Mouse (Mus musculus) splenic B cell, adult 2 months (primary cell): ENCODE data around the gene Nr2c1.
A peak's percentile ranks its signal among the peaks of the same experiment; 100 is the strongest.

Source experiments
- DNase-seq: peaks from one replicate; pipeline ENCODE4 v3.0.0-alpha.2; 2011; ENCODE audit warnings: low read depth, low spot score
- H3K27me3 ChIP-seq: 2 replicates; pipeline ENCODE4 v1.6.1; 2012; ENCODE audit warnings: mild to moderate bottlenecking, low read length, moderate library complexity, mixed read lengths; ENCODE audit not compliant: control insufficient read depth, poor library complexity, insufficient read depth, severe bottlenecking
- H3K36me3 ChIP-seq: 2 replicates; pipeline ENCODE4 v1.6.1; 2012; ENCODE audit warnings: mild to moderate bottlenecking, low read length, moderate library complexity, mixed read lengths; ENCODE audit not compliant: control insufficient read depth, poor library complexity, insufficient read depth, severe bottlenecking

The Nr2c1 gene

GRCm38 (mm10) chr10:94147756-94148531 lies at the start of gene Nr2c1:
TSS of gene Nr2c1 (plus strand) at chr10:94148023.
- peak; percentile 78 for DNase-seq
- H3K27me3 ChIP-seq: no peaks in the 10 kb centered on the region
- no peaks in the 10 kb centered on the region for H3K36me3 ChIP-seq

GRCm38 (mm10) chr10:94098100-94098499 lies 49.7 kb upstream of the Nr2c1 start:
- Histone ChIP-seq H3K27me3 (no peaks in the 10 kb centered on the region), H3K36me3 (no peaks in the 10 kb centered on the region)
- DNase-seq: no peak

- Histone ChIP-seq H3K27me3 (no peaks in the 10 kb centered on the region), H3K36me3 (peaks cover 3% of the 10 kb centered on the region; the same call in 1 of the 2 replicates)
- no peak for DNase-seq
Observed at GRCm38 (mm10) chr10:94105498-94105897, 42.3 kb upstream of the Nr2c1 start.

GRCm38 (mm10) chr10:94107168-94107567 lies 40.7 kb upstream of the Nr2c1 start:
- H3K27me3 ChIP-seq: no peaks in the 10 kb centered on the region
- DNase-seq: no peak
- H3K36me3 ChIP-seq: peaks cover 3% of the 10 kb centered on the region; the same call in 1 of the 2 replicates

GRCm38 (mm10) chr10:94107607-94108006 lies 40.2 kb upstream of the Nr2c1 start:
- H3K27me3 ChIP-seq: no peaks in the 10 kb centered on the region
- peaks cover 3% of the 10 kb centered on the region; the same call in 1 of the 2 replicates for H3K36me3 ChIP-seq
- no peak for DNase-seq

- H3K27me3 ChIP-seq: no peaks in the 10 kb centered on the region
- peaks cover 3% of the 10 kb centered on the region; the same call in 1 of the 2 replicates for H3K36me3 ChIP-seq
- no peak for DNase-seq
Observed at GRCm38 (mm10) chr10:94108791-94109190, 39.0 kb upstream of the Nr2c1 start.

GRCm38 (mm10) chr10:94110834-94111754 lies 36.7 kb upstream of the Nr2c1 start:
- Histone ChIP-seq H3K36me3 (no peaks in the 10 kb centered on the region), H3K27me3 (no peaks in the 10 kb centered on the region)
- no peak for DNase-seq

- H3K36me3 ChIP-seq: no peaks in the 10 kb centered on the region
- no peak for DNase-seq
- no peaks in the 10 kb centered on the region for H3K27me3 ChIP-seq
Observed at GRCm38 (mm10) chr10:94112207-94112606, 35.6 kb upstream of the Nr2c1 start.

- no peaks in the 10 kb centered on the region for H3K27me3 ChIP-seq
- peak; percentile 89 for DNase-seq
- H3K36me3 ChIP-seq: no peaks in the 10 kb centered on the region
Observed at GRCm38 (mm10) chr10:94115893-94116599, 31.8 kb upstream of the Nr2c1 start.

GRCm38 (mm10) chr10:94116781-94117340 lies 31.0 kb upstream of the Nr2c1 start:
- no peak for DNase-seq
- Histone ChIP-seq H3K36me3 (no peaks in the 10 kb centered on the region), H3K27me3 (no peaks in the 10 kb centered on the region)

- no peak for DNase-seq
- H3K36me3 ChIP-seq: no peaks in the 10 kb centered on the region
- no peaks in the 10 kb centered on the region for H3K27me3 ChIP-seq
Observed at GRCm38 (mm10) chr10:94117916-94118315, 29.9 kb upstream of the Nr2c1 start.

- no peaks in the 10 kb centered on the region for H3K36me3 ChIP-seq
- DNase-seq: no peak
- H3K27me3 ChIP-seq: no peaks in the 10 kb centered on the region
Observed at GRCm38 (mm10) chr10:94118993-94119392, 28.8 kb upstream of the Nr2c1 start.

GRCm38 (mm10) chr10:94120676-94121075 lies 27.1 kb upstream of the Nr2c1 start:
- Histone ChIP-seq H3K27me3 (no peaks in the 10 kb centered on the region), H3K36me3 (no peaks in the 10 kb centered on the region)
- no peak for DNase-seq

- Histone ChIP-seq H3K27me3 (no peaks in the 10 kb centered on the region), H3K36me3 (no peaks in the 10 kb centered on the region)
- DNase-seq: peak; percentile 5
Observed at GRCm38 (mm10) chr10:94122595-94122994, 25.2 kb upstream of the Nr2c1 start.
